Mouse (Mus musculus) liver, embryonic 14.5 days (tissue): ENCODE measurements around the gene Gle1.

Source experiments
- CTCF ChIP-seq: IDR thresholded peaks from 2 replicates; pipeline ENCODE4 v1.5.1; 2016; ENCODE audit warnings: antibody characterized with exemption, low read depth, control low read depth
- EP300 ChIP-seq: IDR thresholded peaks from 2 replicates; pipeline ENCODE4 v1.6.1; 2016; ENCODE audit warnings: antibody characterized with exemption, low read depth

GRCm38 (mm10) chr2:29898081-29898480, 37.1 kb upstream of the Gle1 start:
- TF ChIP-seq CTCF (no peak), EP300 (no peak)
